Mouse (Mus musculus): ENCODE data around the gene Pxdc1. TPM values are rescaled to one million over a fixed set of nuclear protein-coding genes. Genes with fewer than 3 reads are reported as not detected.
A peak's percentile ranks its signal among the peaks of the same experiment; 100 is the strongest.

Gene Pxdc1
- polyA plus RNA-seq, 1 experiment from 2014 or later = 10.4 TPM

- Histone ChIP-seq H3K4me2 (replicated peaks) (no peak overlapping the region), H3K9me3 (ENCODE audit: control insufficient read depth, low read length) (no peaks in the 10 kb centered on the region), H3K9ac (no peak overlapping the region), H3K36me3 (replicated peaks; ENCODE audit: control insufficient read depth, insufficient read depth) (no peaks in the 10 kb centered on the region), H3K4me1 (replicated peaks; ENCODE audit: control insufficient read depth, insufficient read depth, low read length) (no peaks in the 10 kb centered on the region), H3K27me3 (ENCODE audit: control insufficient read depth, insufficient read depth, low read length) (no peaks in the 10 kb centered on the region), H3K27ac (no peak overlapping the region), H3K4me3 (replicated peaks; ENCODE audit: low read length) (no peak overlapping the region)
- DNase-seq (ENCODE audit: low spot score) = no peak
- 79% methylated on average over 14 of the region's 14 CpGs for WGBS
- ATAC-seq (ENCODE audit: low FRiP score) = no peak
Measured at GRCm38 (mm10) chr13:34644401-34644800, 8.9 kb downstream of the Pxdc1 start.

- no peak for DNase-seq (ENCODE audit: low spot score)
- no peak for ATAC-seq (ENCODE audit: low FRiP score)
- H3K4me2 ChIP-seq (replicated peaks) = no peak overlapping the region
- no peaks in the 10 kb centered on the region for H3K27me3 ChIP-seq (ENCODE audit: control insufficient read depth, insufficient read depth, low read length)
- H3K27ac ChIP-seq = no peak overlapping the region
- 81% methylated on average over 4 of the region's 4 CpGs for WGBS
- H3K4me1 ChIP-seq (replicated peaks; ENCODE audit: control insufficient read depth, insufficient read depth, low read length) = no peaks in the 10 kb centered on the region
- H3K9me3 ChIP-seq (ENCODE audit: control insufficient read depth, low read length) = no peaks in the 10 kb centered on the region
- no peaks in the 10 kb centered on the region for H3K36me3 ChIP-seq (replicated peaks; ENCODE audit: control insufficient read depth, insufficient read depth)
- no peak overlapping the region for H3K9ac ChIP-seq
- H3K4me3 ChIP-seq (replicated peaks; ENCODE audit: low read length) = no peak overlapping the region
Measured at GRCm38 (mm10) chr13:34643926-34644325, 9.4 kb downstream of the Pxdc1 start.

- H3K4me2 ChIP-seq (replicated peaks) = no peak overlapping the region
- 29% methylated on average over 7 of the region's 7 CpGs for WGBS
- H3K27me3 ChIP-seq (ENCODE audit: control insufficient read depth, insufficient read depth, low read length) = no peaks in the 10 kb centered on the region
- H3K4me3 ChIP-seq (replicated peaks; ENCODE audit: low read length) = no peak overlapping the region
- no peak overlapping the region for H3K9ac ChIP-seq
- H3K9me3 ChIP-seq (ENCODE audit: control insufficient read depth, low read length) = no peaks in the 10 kb centered on the region
- H3K27ac ChIP-seq = no peak overlapping the region
- H3K36me3 ChIP-seq (replicated peaks; ENCODE audit: control insufficient read depth, insufficient read depth) = no peaks in the 10 kb centered on the region
- ATAC-seq (ENCODE audit: low FRiP score) (no peak), DNase-seq (ENCODE audit: low spot score) (peak; percentile 96)
- H3K4me1 ChIP-seq (replicated peaks; ENCODE audit: control insufficient read depth, insufficient read depth, low read length) = no peaks in the 10 kb centered on the region
Measured at GRCm38 (mm10) chr13:34642941-34643875, 10.1 kb downstream of the Pxdc1 start.

GRCm38 (mm10) chr13:34641066-34641465, 12.2 kb downstream of the Pxdc1 start:
- H3K4me3 ChIP-seq (replicated peaks; ENCODE audit: low read length) = no peak overlapping the region
- no peak overlapping the region for H3K4me2 ChIP-seq (replicated peaks)
- no peak for DNase-seq (ENCODE audit: low spot score)
- H3K4me1 ChIP-seq (replicated peaks; ENCODE audit: control insufficient read depth, insufficient read depth, low read length) = no peaks in the 10 kb centered on the region
- no peak overlapping the region for H3K9ac ChIP-seq
- ATAC-seq (ENCODE audit: low FRiP score) = no peak
- no peaks in the 10 kb centered on the region for H3K9me3 ChIP-seq (ENCODE audit: control insufficient read depth, low read length)
- WGBS = 59% methylated on average over 2 of the region's 2 CpGs
- H3K36me3 ChIP-seq (replicated peaks; ENCODE audit: control insufficient read depth, insufficient read depth) = no peaks in the 10 kb centered on the region
- no peak overlapping the region for H3K27ac ChIP-seq
- no peaks in the 10 kb centered on the region for H3K27me3 ChIP-seq (ENCODE audit: control insufficient read depth, insufficient read depth, low read length)

- ATAC-seq (ENCODE audit: low FRiP score) = peak; percentile 74
- H3K9me3 ChIP-seq (ENCODE audit: control insufficient read depth, low read length) = no peaks in the 10 kb centered on the region
- no peak overlapping the region for H3K4me3 ChIP-seq (replicated peaks; ENCODE audit: low read length)
- no peak overlapping the region for H3K9ac ChIP-seq
- H3K27ac ChIP-seq = no peak overlapping the region
- no peak overlapping the region for H3K4me2 ChIP-seq (replicated peaks)
- WGBS = 56% methylated on average over 5 of the region's 5 CpGs
- no peaks in the 10 kb centered on the region for H3K27me3 ChIP-seq (ENCODE audit: control insufficient read depth, insufficient read depth, low read length)
- H3K36me3 ChIP-seq (replicated peaks; ENCODE audit: control insufficient read depth, insufficient read depth) = no peaks in the 10 kb centered on the region
- H3K4me1 ChIP-seq (replicated peaks; ENCODE audit: control insufficient read depth, insufficient read depth, low read length) = no peaks in the 10 kb centered on the region
- peak; percentile 89 for DNase-seq (ENCODE audit: low spot score)
Measured at GRCm38 (mm10) chr13:34635978-34636377, 17.3 kb downstream of the Pxdc1 start.

GRCm38 (mm10) chr13:34630319-34630718, 23.0 kb downstream of the Pxdc1 start:
- H3K36me3 ChIP-seq (replicated peaks; ENCODE audit: control insufficient read depth, insufficient read depth) = no peaks in the 10 kb centered on the region
- H3K9ac ChIP-seq = no peak overlapping the region
- no peaks in the 10 kb centered on the region for H3K4me1 ChIP-seq (replicated peaks; ENCODE audit: control insufficient read depth, insufficient read depth, low read length)
- H3K27ac ChIP-seq = no peak overlapping the region
- no peak overlapping the region for H3K4me2 ChIP-seq (replicated peaks)
- DNase-seq (ENCODE audit: low spot score) (no peak), ATAC-seq (ENCODE audit: low FRiP score) (no peak)
- no peak overlapping the region for H3K4me3 ChIP-seq (replicated peaks; ENCODE audit: low read length)
- H3K9me3 ChIP-seq (ENCODE audit: control insufficient read depth, low read length) = no peaks in the 10 kb centered on the region
- WGBS = 95% methylated on average over 8 of the region's 8 CpGs
- no peaks in the 10 kb centered on the region for H3K27me3 ChIP-seq (ENCODE audit: control insufficient read depth, insufficient read depth, low read length)

GRCm38 (mm10) chr13:34629741-34630140, 23.5 kb downstream of the Pxdc1 start:
- Histone ChIP-seq H3K36me3 (replicated peaks; ENCODE audit: control insufficient read depth, insufficient read depth) (no peaks in the 10 kb centered on the region), H3K9ac (no peak overlapping the region), H3K27me3 (ENCODE audit: control insufficient read depth, insufficient read depth, low read length) (no peaks in the 10 kb centered on the region), H3K4me3 (replicated peaks; ENCODE audit: low read length) (no peak overlapping the region), H3K4me1 (replicated peaks; ENCODE audit: control insufficient read depth, insufficient read depth, low read length) (no peaks in the 10 kb centered on the region), H3K9me3 (ENCODE audit: control insufficient read depth, low read length) (no peaks in the 10 kb centered on the region), H3K4me2 (replicated peaks) (no peak overlapping the region), H3K27ac (no peak overlapping the region)
- DNase-seq (ENCODE audit: low spot score) (no peak), ATAC-seq (ENCODE audit: low FRiP score) (no peak)
- WGBS = 87% methylated on average over 5 of the region's 5 CpGs

- no peaks in the 10 kb centered on the region for H3K27me3 ChIP-seq (ENCODE audit: control insufficient read depth, insufficient read depth, low read length)
- no peak overlapping the region for H3K4me2 ChIP-seq (replicated peaks)
- no peak overlapping the region for H3K4me3 ChIP-seq (replicated peaks; ENCODE audit: low read length)
- no peak overlapping the region for H3K27ac ChIP-seq
- no peaks in the 10 kb centered on the region for H3K9me3 ChIP-seq (ENCODE audit: control insufficient read depth, low read length)
- WGBS = 40% methylated on average over 3 of the region's 3 CpGs
- ATAC-seq (ENCODE audit: low FRiP score) (no peak), DNase-seq (ENCODE audit: low spot score) (no peak)
- no peaks in the 10 kb centered on the region for H3K4me1 ChIP-seq (replicated peaks; ENCODE audit: control insufficient read depth, insufficient read depth, low read length)
- no peaks in the 10 kb centered on the region for H3K36me3 ChIP-seq (replicated peaks; ENCODE audit: control insufficient read depth, insufficient read depth)
- H3K9ac ChIP-seq = no peak overlapping the region
Measured at GRCm38 (mm10) chr13:34627446-34627845, 25.8 kb downstream of the Pxdc1 start.

- no peaks in the 10 kb centered on the region for H3K9me3 ChIP-seq (ENCODE audit: control insufficient read depth, low read length)
- no peaks in the 10 kb centered on the region for H3K4me1 ChIP-seq (replicated peaks; ENCODE audit: control insufficient read depth, insufficient read depth, low read length)
- no peak overlapping the region for H3K4me3 ChIP-seq (replicated peaks; ENCODE audit: low read length)
- no peak overlapping the region for H3K27ac ChIP-seq
- H3K36me3 ChIP-seq (replicated peaks; ENCODE audit: control insufficient read depth, insufficient read depth) = no peaks in the 10 kb centered on the region
- no peak overlapping the region for H3K4me2 ChIP-seq (replicated peaks)
- ATAC-seq (ENCODE audit: low FRiP score) (no peak), DNase-seq (ENCODE audit: low spot score) (no peak)
- 88% methylated on average over 2 of the region's 2 CpGs for WGBS
- H3K27me3 ChIP-seq (ENCODE audit: control insufficient read depth, insufficient read depth, low read length) = no peaks in the 10 kb centered on the region
- no peak overlapping the region for H3K9ac ChIP-seq
Measured at GRCm38 (mm10) chr13:34624414-34624813, 28.9 kb downstream of the Pxdc1 start.

Data from hindbrain, embryonic 14.5 days (tissue).